20 mouse cellular contexts compared by ENCODE assay signal in genomic region chr1:184958388-184958787, GRCm38 (mm10). TPM values are rescaled to one million over a fixed set of nuclear protein-coding genes. Genes with fewer than 3 reads are reported as not detected.
DNase-seq lines count a peak whose midpoint lies in the region; ATAC-seq and TF ChIP-seq lines count a peak whose summit lies in the region.
"Had no signal": no experiment of that assay in that cellular context is flagged by ENCODE, and none has a peak within 500 bp of the region (broad histone marks: within the 10 kb centered on the region; RNA-seq: fewer than 3 reads in every experiment).

No protein-coding gene starts in this region.

- no peaks in the 10 kb centered on the region for H3K4me1 ChIP-seq in forebrain, embryonic 15.5 days
- H3K4me1 ChIP-seq in forebrain, embryonic 12.5 days, result 0 out of 2 replicates have a peak, but pooled peaks cover 3% of the 10 kb centered on the region
- peaks cover 3% of the 10 kb centered on the region for H3K4me1 ChIP-seq in heart, embryonic 16.5 days (ENCODE audit: control insufficient read depth, insufficient read depth, low read length)
- no peaks in the 10 kb centered on the region for H3K4me1 ChIP-seq in lung, postnatal 0 days (ENCODE audit: insufficient read depth, low read depth, low read length)
- H3K4me1 ChIP-seq in stomach, embryonic 16.5 days (ENCODE audit: control insufficient read depth, insufficient read depth, low read length), result peaks cover 10% of the 10 kb centered on the region; the same call in 1 of the 2 replicates

- H3K4me3 ChIP-seq in forebrain, embryonic 15.5 days, result no peak overlapping the region
- no peak overlapping the region for H3K4me3 ChIP-seq in forebrain, embryonic 12.5 days (replicated peaks)
- H3K4me3 ChIP-seq in heart, embryonic 16.5 days (ENCODE audit: low read length), result peak overlapping the region; percentile 26
- no peak overlapping the region for H3K4me3 ChIP-seq in lung, postnatal 0 days (ENCODE audit: low read depth, low read length)
- no peak overlapping the region for H3K4me3 ChIP-seq in stomach, embryonic 16.5 days (replicated peaks; ENCODE audit: low read length)
- H3K4me3 ChIP-seq: gastrocnemius, adult 2 months; limb, embryonic 15.5 days; megakaryocyte, embryonic 14.5 days had no signal

- DNase-seq in heart, postnatal 4 days, result no peak
- DNase-seq in lung, postnatal 0 days (ENCODE audit: low spot score), result no peak
- DNase-seq in lung, adult 18-20 months, result no peak
- DNase-seq in thymus, postnatal 4 days, result no peak
- DNase-seq: cerebellum, adult 9-10 months; gastrocnemius, adult 2 months; kidney, adult 8-10 months; kidney, postnatal 36 days; liver, postnatal 0 days had no signal

- 0 out of 2 replicates have a peak, but pooled peaks cover 8% of the 10 kb centered on the region for H3K9me3 ChIP-seq in forebrain, embryonic 15.5 days
- H3K9me3 ChIP-seq in forebrain, embryonic 12.5 days, result peaks cover 23% of the 10 kb centered on the region
- H3K9me3 ChIP-seq in heart, embryonic 16.5 days (replicated peaks; ENCODE audit: control insufficient read depth, low read length), result no peaks in the 10 kb centered on the region
- no peaks in the 10 kb centered on the region for H3K9me3 ChIP-seq in lung, postnatal 0 days (ENCODE audit: low read length)
- peaks cover 4% of the 10 kb centered on the region; the same call in 1 of the 2 replicates for H3K9me3 ChIP-seq in stomach, embryonic 16.5 days (replicated peaks; ENCODE audit: control insufficient read depth, low read length)

- peaks cover 13% of the 10 kb centered on the region for H3K36me3 ChIP-seq in forebrain, embryonic 15.5 days
- peaks cover 23% of the 10 kb centered on the region; the same call in 1 of the 2 replicates for H3K36me3 ChIP-seq in forebrain, embryonic 12.5 days (replicated peaks)
- H3K36me3 ChIP-seq in heart, embryonic 16.5 days (ENCODE audit: control insufficient read depth, insufficient read depth), result no peaks in the 10 kb centered on the region
- no peaks in the 10 kb centered on the region for H3K36me3 ChIP-seq in lung, postnatal 0 days (ENCODE audit: insufficient read depth, low read length)
- no peaks in the 10 kb centered on the region for H3K36me3 ChIP-seq in stomach, embryonic 16.5 days (ENCODE audit: control insufficient read depth, insufficient read depth, low read length)

- H3K27me3 ChIP-seq in forebrain, embryonic 15.5 days, result no peaks in the 10 kb centered on the region
- no peaks in the 10 kb centered on the region for H3K27me3 ChIP-seq in forebrain, embryonic 12.5 days
- no peaks in the 10 kb centered on the region for H3K27me3 ChIP-seq in heart, embryonic 16.5 days (ENCODE audit: control insufficient read depth, insufficient read depth, low read length)
- H3K27me3 ChIP-seq in lung, postnatal 0 days (replicated peaks; ENCODE audit: insufficient read depth, low read length), result no peaks in the 10 kb centered on the region
- H3K27me3 ChIP-seq in stomach, embryonic 16.5 days (ENCODE audit: control insufficient read depth, insufficient read depth, low read length), result no peaks in the 10 kb centered on the region
- H3K27me3 ChIP-seq: limb, embryonic 15.5 days had no signal

- no peak for ATAC-seq in forebrain, embryonic 15.5 days (replicated peaks)
- ATAC-seq in forebrain, embryonic 12.5 days (ENCODE audit: low FRiP score), result no peak
- ATAC-seq in heart, embryonic 16.5 days (replicated peaks; ENCODE audit: extremely low read depth, insufficient read depth, low FRiP score), result no peak
- 0 out of 2 replicates have a peak, but pooled peaks have one; percentile 6 for ATAC-seq in lung, postnatal 0 days
- ATAC-seq in stomach, embryonic 16.5 days (ENCODE audit: insufficient read depth, low FRiP score), result peak; percentile 63; the same call in 1 of the 2 replicates
- ATAC-seq: forebrain, embryonic 14.5 days; hindbrain, embryonic 16.5 days; liver, postnatal 0 days; midbrain, embryonic 16.5 days had no signal

- TF ChIP-seq CTCF in lung, postnatal 0 days (IDR thresholded peaks at IDR 0.05), result no peak

- no peak for TF ChIP-seq EP300 in lung, postnatal 0 days (IDR thresholded peaks at IDR 0.05)

- H3K4me2 ChIP-seq in forebrain, embryonic 15.5 days (replicated peaks), result no peak overlapping the region
- H3K4me2 ChIP-seq in forebrain, embryonic 12.5 days, result no peak overlapping the region
- H3K4me2 ChIP-seq in heart, embryonic 16.5 days (ENCODE audit: low read depth, low read length), result peak overlapping the region; percentile 49
- no peak overlapping the region for H3K4me2 ChIP-seq in lung, postnatal 0 days (replicated peaks; ENCODE audit: low read depth, low read length)
- peak overlapping the region; percentile 22 for H3K4me2 ChIP-seq in stomach, embryonic 16.5 days (ENCODE audit: low read depth, low read length)
- H3K4me2 ChIP-seq: limb, embryonic 15.5 days had no signal

- 79% methylated on average over 6 of the region's 6 CpGs for WGBS in forebrain, embryonic 15.5 days
- 85% methylated on average over 6 of the region's 6 CpGs for WGBS in forebrain, embryonic 12.5 days
- WGBS in heart, embryonic 16.5 days, result 54% methylated on average over 6 of the region's 6 CpGs
- WGBS in lung, postnatal 0 days, result 61% methylated on average over 6 of the region's 6 CpGs
- 47% methylated on average over 6 of the region's 6 CpGs for WGBS in stomach, embryonic 16.5 days

- no peak overlapping the region for H3K9ac ChIP-seq in forebrain, embryonic 15.5 days (replicated peaks)
- no peak overlapping the region for H3K9ac ChIP-seq in forebrain, embryonic 12.5 days
- H3K9ac ChIP-seq in heart, embryonic 16.5 days (ENCODE audit: low read length), result no peak overlapping the region
- no peak overlapping the region for H3K9ac ChIP-seq in lung, postnatal 0 days (replicated peaks; ENCODE audit: low read depth)
- H3K9ac ChIP-seq in stomach, embryonic 16.5 days (ENCODE audit: low read length), result peak overlapping the region; percentile 2; the same call in 1 of the 2 replicates
- H3K9ac ChIP-seq: limb, embryonic 15.5 days; liver, postnatal 0 days had no signal

- H3K27ac ChIP-seq in forebrain, embryonic 15.5 days (replicated peaks), result peak overlapping the region; percentile 14; the same call in 1 of the 2 replicates
- H3K27ac ChIP-seq in forebrain, embryonic 12.5 days, result no peak overlapping the region
- H3K27ac ChIP-seq in heart, embryonic 16.5 days (ENCODE audit: low read length), result no peak overlapping the region
- H3K27ac ChIP-seq in lung, postnatal 0 days (ENCODE audit: low read length), result 0 out of 2 replicates have a peak overlapping the region, but pooled peaks have one; percentile 9
- H3K27ac ChIP-seq in stomach, embryonic 16.5 days (ENCODE audit: low read length), result no peak overlapping the region
- H3K27ac ChIP-seq: gastrocnemius, adult 2 months; limb, embryonic 15.5 days had no signal

RNA-seq across cellular contexts. Expression of gene Mark1, which starts 41.0 kb away (rescaled TPM):
- polyA plus RNA-seq in forebrain, embryonic 15.5 days (2015; fragmentation: Nextera tagmentation; extraction: Ambion mirVana), result 14.6 and 14.7 TPM in 2 replicates
- 8.2 and 8.4 TPM in 2 replicates for polyA plus RNA-seq in forebrain, embryonic 12.5 days (2016; fragmentation: Nextera tagmentation; extraction: Ambion mirVana)
- 1.6 TPM in 2 replicates for polyA plus RNA-seq in heart, embryonic 16.5 days (2015; fragmentation: Nextera tagmentation; extraction: Ambion mirVana)
- total RNA-seq in heart, postnatal 4 days (2021), result 10 to 100 TPM; 13.6 to 17.1 TPM
- polyA plus RNA-seq in lung, postnatal 0 days (2015; fragmentation: Nextera tagmentation; extraction: Ambion mirVana), result 1.2 and 1.5 TPM in 2 replicates
- 1.5 and 1.8 TPM in 2 replicates for polyA plus RNA-seq in stomach, embryonic 16.5 days (2015; fragmentation: Nextera tagmentation; extraction: Ambion mirVana)
- total RNA-seq: granulocyte monocyte progenitor cell, adult 5-6 weeks; MEL had no signal

Comparison
In these comparisons a context has a peak if more than half of its experiments do, and no peak if none do; other contexts are left out.
1. H3K27ac ChIP-seq: peak in forebrain, embryonic 15.5 days (single experiment) and lung, postnatal 0 days (single experiment); none in forebrain, embryonic 12.5 days (single experiment), heart, embryonic 16.5 days (single experiment) and stomach, embryonic 16.5 days (single experiment).
2. ATAC-seq: peak in lung, postnatal 0 days (single experiment) and stomach, embryonic 16.5 days (single experiment); none in forebrain, embryonic 15.5 days (single experiment), forebrain, embryonic 12.5 days (single experiment) and heart, embryonic 16.5 days (single experiment).
3. H3K4me2 ChIP-seq: peak in heart, embryonic 16.5 days (single experiment) and stomach, embryonic 16.5 days (single experiment); none in forebrain, embryonic 15.5 days (single experiment), forebrain, embryonic 12.5 days (single experiment) and lung, postnatal 0 days (single experiment).